Mouse (Mus musculus) adrenal gland, postnatal 14 days (tissue): ENCODE data around the gene Smox. TPM values are rescaled to one million over a fixed set of nuclear protein-coding genes. Genes with fewer than 3 reads are reported as not detected.

Source experiments
- DNase-seq: peaks from one replicate; pipeline ENCODE4 v3.0.0; 2021; ENCODE audit warnings: mixed read lengths
- total RNA-seq: library from RNA; stranded (reverse); gene quantifications from 2 replicates; pipeline ENCODE4 v1.2.3, GENCODE M21; 2021

Smox gene
- total RNA-seq, 1 experiment from 2014 or later: 25.1 TPM

- DNase-seq: no peak
These were observed 22.8 kb downstream of the Smox start for GRCm38 (mm10) chr2:131514055-131514621.

GRCm38 (mm10) chr2:131517550-131517949 is 26.3 kb downstream of the Smox start:
- no peak for DNase-seq

- DNase-seq: no peak
These were observed 27.5 kb downstream of the Smox start for GRCm38 (mm10) chr2:131518790-131519189.

GRCm38 (mm10) chr2:131520743-131521142 is 29.4 kb downstream of the Smox start:
- no peak for DNase-seq

GRCm38 (mm10) chr2:131527061-131527460 is 35.8 kb downstream of the Smox start:
- peak; percentile 59 for DNase-seq

- peak; percentile 75 for DNase-seq
These were observed 38.8 kb downstream of the Smox start for GRCm38 (mm10) chr2:131529898-131530622.

- DNase-seq: peak; percentile 76
These were observed 39.3 kb downstream of the Smox start for GRCm38 (mm10) chr2:131530623-131531008.

GRCm38 (mm10) chr2:131531271-131531670 is 40.0 kb downstream of the Smox start:
- DNase-seq: no peak

- no peak for DNase-seq
These were observed 43.9 kb downstream of the Smox start for GRCm38 (mm10) chr2:131535168-131535567.

GRCm38 (mm10) chr2:131538341-131538740 is 47.0 kb downstream of the Smox start:
- DNase-seq: peak; percentile 93

- no peak for DNase-seq
These were observed 48.5 kb downstream of the Smox start for GRCm38 (mm10) chr2:131539780-131540179.

- DNase-seq: no peak
These were observed 50.4 kb downstream of the Smox start for GRCm38 (mm10) chr2:131541686-131542085.

- peak; percentile 47 for DNase-seq
These were observed 51.2 kb downstream of the Smox start for GRCm38 (mm10) chr2:131542531-131542930.

- DNase-seq: peak; percentile 68
These were observed 54.4 kb downstream of the Smox start for GRCm38 (mm10) chr2:131545386-131546307.

- DNase-seq: no peak
These were observed 55.0 kb downstream of the Smox start for GRCm38 (mm10) chr2:131546308-131546700.

- DNase-seq: no peak
These were observed 55.6 kb downstream of the Smox start for GRCm38 (mm10) chr2:131546745-131547408.

GRCm38 (mm10) chr2:131548330-131548729 is 57.0 kb downstream of the Smox start:
- DNase-seq: peak; percentile 60

- DNase-seq: no peak
These were observed 57.8 kb downstream of the Smox start for GRCm38 (mm10) chr2:131549090-131549489.

GRCm38 (mm10) chr2:131550474-131550873 is 59.2 kb downstream of the Smox start:
- DNase-seq: peak; percentile 24

GRCm38 (mm10) chr2:131550906-131551305 is 59.6 kb downstream of the Smox start:
- DNase-seq: peak; percentile 90

- DNase-seq: peak; percentile 66
These were observed 60.7 kb downstream of the Smox start for GRCm38 (mm10) chr2:131551701-131552620.
